ENCODE assay signal across 13 mouse cellular contexts in genomic region chr13:51303112-51303511, GRCm38 (mm10).
"Had no signal": no experiment of that assay in that cellular context is flagged by ENCODE, and none has a peak within 500 bp of the region (broad histone marks: within the 10 kb centered on the region; RNA-seq: fewer than 3 reads in every experiment).

No protein-coding gene starts in this region.

- DNase-seq: lung, adult 18-20 months; lung, embryonic 14.5 days; lung, postnatal 10 days; lung, postnatal 4 days; right cerebral cortex, postnatal 14 days; thymus, adult 18-20 months; thymus, postnatal 14 days; thymus, postnatal 36 days had no signal

- ATAC-seq: midbrain, embryonic 13.5 days; midbrain, embryonic 15.5 days had no signal

- H3K36me3 ChIP-seq: midbrain, embryonic 13.5 days; midbrain, embryonic 15.5 days; neural tube, embryonic 12.5 days; stomach, embryonic 15.5 days had no signal

- H3K27ac ChIP-seq: midbrain, embryonic 13.5 days; midbrain, embryonic 15.5 days; neural tube, embryonic 12.5 days; stomach, embryonic 15.5 days had no signal

- H3K9ac ChIP-seq: lung, embryonic 14.5 days; midbrain, embryonic 13.5 days; midbrain, embryonic 15.5 days; neural tube, embryonic 12.5 days; stomach, embryonic 15.5 days had no signal

- H3K27me3 ChIP-seq: midbrain, embryonic 13.5 days; midbrain, embryonic 15.5 days; neural tube, embryonic 12.5 days; stomach, embryonic 15.5 days had no signal

- H3K4me3 ChIP-seq: midbrain, embryonic 13.5 days; midbrain, embryonic 15.5 days; neural tube, embryonic 12.5 days; stomach, embryonic 15.5 days had no signal

- H3K4me1 ChIP-seq: midbrain, embryonic 13.5 days; midbrain, embryonic 15.5 days; neural tube, embryonic 12.5 days had no signal

- H3K9me3 ChIP-seq: midbrain, embryonic 13.5 days; midbrain, embryonic 15.5 days; neural tube, embryonic 12.5 days; stomach, embryonic 15.5 days had no signal

- H3K4me2 ChIP-seq: lung, embryonic 14.5 days; midbrain, embryonic 11.5 days; midbrain, embryonic 13.5 days; midbrain, embryonic 15.5 days; neural tube, embryonic 12.5 days; stomach, embryonic 15.5 days had no signal
